Mouse (Mus musculus) kidney, adult 11 months (tissue): ENCODE measurements around the gene Fam187a.

ENCODE experiments used
- DNase-seq: peaks from one replicate; pipeline ENCODE4 v3.0.0; 2022

Fam187a gene

DNA sequence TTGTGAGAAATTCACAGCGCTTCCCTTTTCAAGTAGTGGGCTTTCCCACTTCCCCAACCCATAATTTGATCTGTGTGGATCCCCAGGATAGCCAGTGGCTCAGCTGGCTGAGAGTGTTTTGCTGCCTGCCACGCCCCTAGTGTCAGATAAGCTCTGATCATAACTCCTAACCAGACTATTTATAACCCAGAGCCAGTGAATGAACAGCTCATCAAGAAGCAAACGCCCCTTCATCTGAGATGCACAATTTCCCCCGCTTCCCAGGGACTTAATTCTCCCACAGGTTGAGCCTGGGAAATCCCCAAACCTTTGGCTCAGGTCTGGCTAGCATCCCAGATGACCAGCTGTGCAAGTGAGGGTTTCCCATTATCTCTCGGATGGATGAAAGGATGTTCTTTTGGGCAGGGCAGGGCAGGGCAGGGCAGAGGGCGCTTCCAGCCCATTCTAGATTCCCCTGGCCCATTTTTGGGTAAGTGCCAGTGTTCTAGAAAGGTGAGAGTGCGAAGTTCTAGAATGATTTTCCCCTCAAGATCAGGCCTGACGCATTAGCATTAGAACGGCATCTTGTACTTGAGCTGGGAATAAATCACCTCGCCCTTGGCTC, at the start of gene Fam187a:
Gene Fam187a (plus strand): TSS at position 554 of the 604 bp plus-strand sequence.
- DNase-seq, result no peak

GRCm38 (mm10) chr11:102835549-102835948, 49.4 kb upstream of the Fam187a start, which contains the start of gene Higd1b:
Gene Higd1b (plus strand): TSS chr11:102835849.
- no peak for DNase-seq

- DNase-seq, result no peak
Observed at GRCm38 (mm10) chr11:102836146-102836545, 48.8 kb upstream of the Fam187a start.

GRCm38 (mm10) chr11:102837385-102837784, 47.6 kb upstream of the Fam187a start:
- no peak for DNase-seq

GRCm38 (mm10) chr11:102838126-102838525, 46.8 kb upstream of the Fam187a start:
- DNase-seq, result peak; percentile 18

DNA sequence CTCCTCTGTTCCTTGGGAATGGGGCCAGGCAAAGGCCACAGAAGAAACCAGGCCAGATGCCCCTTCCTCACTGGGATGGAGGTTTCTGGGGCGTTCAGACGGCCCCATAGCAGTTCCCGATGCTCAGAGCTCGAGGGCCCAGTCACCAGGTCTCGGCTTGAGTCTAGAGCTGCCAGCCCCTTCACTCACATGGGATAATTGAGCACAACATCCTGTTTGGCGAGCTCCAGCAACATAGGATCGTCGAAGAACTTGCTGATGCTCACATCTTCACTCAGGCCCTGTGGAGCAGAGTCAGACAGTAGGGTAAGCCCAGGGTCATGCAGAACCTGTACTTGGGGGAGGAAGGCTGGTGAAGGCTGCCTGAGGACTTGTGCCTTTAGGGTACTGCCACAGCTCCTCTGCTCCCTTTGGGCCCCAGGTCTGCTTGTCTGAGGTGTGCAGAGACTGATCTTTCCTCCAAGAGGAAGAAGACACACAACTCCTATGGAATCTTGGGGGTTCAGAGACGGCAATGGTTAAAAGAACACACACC, 46.3 kb upstream of the Fam187a start:
- DNase-seq, result no peak

DNA sequence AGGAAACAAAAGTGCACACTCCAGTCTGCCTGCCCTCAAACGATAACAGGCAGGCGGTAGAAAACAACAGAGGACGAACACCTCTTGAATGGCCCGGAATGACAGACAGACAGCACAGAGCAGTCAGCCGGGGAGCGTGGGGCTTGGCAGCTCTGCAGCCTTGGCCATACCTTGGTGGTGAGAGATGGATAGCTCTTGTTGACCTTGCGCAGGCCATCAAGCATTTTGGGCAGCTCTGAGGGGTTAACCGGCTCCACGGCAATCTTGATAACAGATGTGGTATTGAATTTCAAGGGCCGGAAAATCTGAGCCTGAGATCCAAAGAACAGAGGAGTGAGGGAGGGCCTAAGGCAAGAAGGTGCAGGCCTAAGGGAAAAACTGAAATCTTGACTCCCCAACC, 39.0 kb upstream of the Fam187a start:
- no peak for DNase-seq

DNA sequence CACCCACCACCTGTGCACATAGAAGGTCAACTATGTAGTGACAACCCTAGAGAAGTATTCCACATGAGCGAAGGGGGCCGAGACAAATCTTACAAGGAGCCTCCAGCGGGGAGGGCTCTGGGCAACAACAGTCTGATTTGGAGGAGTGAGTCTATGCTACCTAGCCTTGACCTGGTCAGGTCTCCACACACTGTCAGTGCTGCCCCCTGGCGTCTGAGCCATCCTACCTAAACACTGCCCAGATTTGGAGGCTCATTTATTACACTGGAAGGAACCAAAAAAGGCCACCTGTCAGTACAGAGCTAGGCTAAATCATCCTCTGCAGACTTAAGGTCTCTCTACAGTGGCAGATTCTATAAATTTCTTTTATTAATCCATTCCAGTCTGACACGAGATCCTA, 33.1 kb upstream of the Fam187a start:
- peak; percentile 38 for DNase-seq

DNA sequence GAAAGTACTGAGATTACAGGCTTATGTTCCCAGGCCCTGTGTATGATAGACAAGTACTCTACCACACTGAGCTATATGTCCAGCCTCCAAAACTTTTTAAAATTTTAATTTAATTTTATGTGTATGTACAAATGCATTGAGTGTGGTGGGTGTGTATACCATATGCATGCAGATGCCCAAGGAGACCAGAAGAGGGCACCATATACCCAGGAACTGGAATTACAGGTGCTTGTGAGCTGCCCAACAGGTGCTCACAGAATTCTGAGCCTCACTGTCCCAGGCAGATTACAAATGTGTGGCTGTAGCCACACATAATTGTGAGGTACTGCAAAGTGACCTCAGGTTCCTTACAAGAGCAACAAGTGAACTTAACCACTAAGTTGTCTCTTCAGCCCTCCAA, 31.2 kb upstream of the Fam187a start:
- no peak for DNase-seq

- no peak for DNase-seq
Observed at GRCm38 (mm10) chr11:102855941-102856340, 29.0 kb upstream of the Fam187a start.

DNA sequence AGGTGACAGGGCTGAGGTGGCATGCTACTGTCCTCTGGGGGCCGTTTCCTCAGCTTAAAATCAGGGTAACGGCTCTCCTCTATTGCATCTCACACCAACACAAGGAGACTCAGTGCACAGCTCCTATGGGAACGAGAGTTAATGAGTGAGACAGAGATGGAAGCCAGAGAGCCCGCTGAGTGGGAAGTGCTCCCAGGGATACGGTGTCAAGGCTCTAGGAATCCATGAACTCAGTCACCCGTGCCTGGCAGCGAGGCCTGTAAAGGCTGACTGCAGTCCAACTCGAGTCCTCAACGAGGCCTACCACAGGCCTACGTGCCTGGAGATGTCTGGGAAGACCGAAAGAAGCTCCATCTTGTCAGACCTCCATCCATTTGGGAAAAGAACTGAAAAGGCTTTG, 26.0 kb upstream of the Fam187a start:
- DNase-seq, result no peak

DNA sequence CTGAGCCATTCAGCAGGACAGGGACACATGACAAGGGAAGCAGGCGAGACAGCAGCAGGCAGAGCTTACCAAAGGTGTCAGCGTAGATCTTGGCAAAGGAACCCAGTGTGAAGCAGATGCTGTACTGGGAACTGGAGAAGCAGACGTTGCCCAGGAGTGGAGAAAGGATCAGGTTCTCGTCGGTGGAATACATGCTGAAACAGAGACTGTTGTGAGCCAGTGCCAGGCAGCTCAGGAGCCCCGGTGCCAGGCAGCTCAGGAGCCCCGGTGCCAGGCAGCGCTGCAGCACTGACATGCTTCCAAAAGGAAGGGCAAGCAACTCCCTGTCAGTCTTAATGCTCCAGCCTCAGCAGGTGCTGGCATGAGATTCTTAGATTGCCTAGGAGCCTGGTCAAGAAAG, 25.0 kb upstream of the Fam187a start:
- DNase-seq, result no peak

DNA sequence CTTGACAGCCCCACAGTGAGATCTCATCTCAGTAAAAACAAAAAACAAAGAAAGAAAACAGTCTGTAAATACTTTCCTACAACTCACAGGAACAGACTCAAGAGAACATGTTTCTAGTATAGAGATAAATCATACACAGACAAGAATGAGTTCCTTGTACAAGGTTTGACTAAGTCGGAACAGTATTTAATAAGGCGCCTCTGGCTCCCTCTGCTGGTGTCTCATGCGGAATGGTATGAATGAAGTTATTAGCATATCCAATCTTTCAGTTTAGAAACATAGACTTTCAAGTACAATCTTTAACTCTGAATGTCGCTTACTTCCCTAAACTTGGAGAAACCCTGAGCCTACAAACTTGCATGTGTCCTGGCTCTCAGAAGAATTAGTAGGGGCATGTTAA, 20.7 kb upstream of the Fam187a start:
- peak; percentile 28 for DNase-seq

DNA sequence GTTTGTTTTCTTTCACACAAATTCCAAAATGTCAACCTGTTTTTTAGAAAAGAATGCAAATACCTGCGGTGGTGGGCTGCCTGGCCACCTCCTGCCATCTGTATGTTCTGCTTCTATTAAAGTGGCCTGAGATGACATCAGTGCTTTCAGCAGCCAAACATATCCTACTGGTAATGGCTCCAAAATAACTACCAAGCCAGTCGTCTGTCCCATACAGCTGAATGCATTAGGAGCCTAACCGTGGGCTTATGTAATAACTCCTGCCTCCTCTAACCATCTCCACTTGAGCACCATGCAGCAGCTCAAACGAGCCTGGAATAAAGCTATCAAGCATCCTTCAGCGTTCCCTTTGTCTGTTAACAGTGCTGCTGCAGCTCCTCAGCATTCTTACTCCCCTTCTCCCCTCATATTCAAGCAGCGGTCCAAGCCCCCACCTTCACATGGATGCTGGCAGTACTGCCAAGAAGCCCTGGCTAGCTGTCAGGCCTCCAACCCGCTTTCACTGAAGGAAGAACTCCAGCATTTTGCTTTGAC, 10.1 kb upstream of the Fam187a start:
- no peak for DNase-seq

- no peak for DNase-seq
Observed at GRCm38 (mm10) chr11:102879558-102879957, 5.4 kb upstream of the Fam187a start.

DNA sequence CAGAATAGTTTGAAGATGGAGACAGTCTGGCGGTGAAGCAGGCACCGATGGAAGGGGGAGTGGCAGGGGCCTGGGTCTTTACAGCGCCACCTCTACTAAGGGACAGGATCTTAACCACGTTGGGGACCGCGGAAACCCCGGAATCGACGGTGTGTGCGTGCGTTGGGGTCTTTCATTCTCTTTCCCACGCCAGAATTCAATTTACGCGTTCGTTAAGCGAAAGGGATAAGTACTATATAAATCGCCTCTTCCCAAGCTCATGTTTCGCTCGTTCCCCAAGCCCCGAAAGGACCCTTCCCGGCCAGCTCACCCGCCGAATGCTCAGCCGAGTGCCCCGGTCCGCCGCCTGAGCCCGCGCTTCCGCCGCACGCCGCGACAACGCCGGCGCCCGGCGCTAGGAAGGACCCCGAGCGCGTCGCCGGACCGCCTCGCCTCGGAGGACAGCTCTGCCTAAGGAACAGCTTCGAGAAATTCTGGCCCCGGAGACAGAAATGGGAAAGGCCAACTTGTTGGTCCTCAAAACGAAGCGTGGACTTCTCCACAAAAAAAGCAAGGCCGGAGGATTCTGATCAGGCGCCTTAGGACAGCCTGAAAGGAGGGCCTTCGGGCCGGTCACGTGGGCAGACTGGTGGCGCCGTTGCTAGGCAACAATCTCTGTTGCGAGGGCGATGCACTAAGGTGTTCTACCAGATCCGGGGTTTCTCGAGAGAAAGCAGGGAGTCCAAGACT, 4.2 kb upstream of the Fam187a start, which contains the start of the genes Eftud2 and Ccdc103:
Gene Eftud2 (minus strand): TSS at position 401 of the 729 bp plus-strand sequence.
Gene Ccdc103 (plus strand): TSS at position 620 of the 729 bp plus-strand sequence.
- DNase-seq, result peak; percentile 91

DNA sequence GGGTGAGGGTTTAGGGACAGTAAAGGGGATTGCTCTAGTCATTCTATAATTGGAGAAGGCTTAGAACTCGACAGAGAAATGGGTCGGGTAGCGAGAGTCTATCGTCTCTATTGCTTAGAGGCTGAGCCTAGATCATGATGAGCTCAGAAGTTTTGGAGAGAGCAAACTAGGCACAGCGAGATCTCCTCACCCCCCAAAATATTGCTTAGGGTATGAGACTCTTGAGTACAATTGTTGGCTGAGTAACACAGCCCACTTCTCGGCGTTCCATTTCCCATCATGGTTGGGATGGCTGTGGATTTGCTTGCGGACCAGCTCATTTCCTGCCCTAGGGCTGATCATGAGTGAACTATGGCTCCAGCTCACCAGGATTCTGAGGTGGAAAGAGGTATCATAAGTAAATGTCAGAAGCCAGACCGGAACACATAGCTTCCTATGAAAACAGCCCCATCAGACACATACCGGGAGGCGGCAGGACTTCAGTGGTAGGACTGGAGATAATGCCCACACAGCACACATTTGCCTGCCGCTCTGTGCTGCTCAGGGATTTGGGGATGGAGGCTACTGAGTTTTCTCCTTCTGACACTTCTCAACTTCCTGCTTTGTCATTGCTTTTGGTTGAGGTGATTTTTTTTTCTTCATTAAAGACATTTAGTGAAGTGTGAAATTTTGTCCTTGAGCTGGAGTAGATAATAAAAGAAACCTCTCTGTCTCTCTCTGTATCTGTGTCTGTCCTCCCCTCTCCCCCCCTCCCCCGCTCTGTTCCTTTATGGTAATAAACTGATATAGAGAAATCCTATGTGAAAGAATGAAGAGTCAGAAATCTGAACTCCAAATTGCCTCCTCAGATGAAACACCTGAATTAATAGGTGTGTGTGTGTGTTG, 3.4 kb upstream of the Fam187a start:
- peak; percentile 5 for DNase-seq

GRCm38 (mm10) chr11:102887433-102887832, 2.5 kb downstream of the Fam187a start:
- DNase-seq, result no peak

- no peak for DNase-seq
Observed at GRCm38 (mm10) chr11:102888135-102888534, 3.2 kb downstream of the Fam187a start.

DNA sequence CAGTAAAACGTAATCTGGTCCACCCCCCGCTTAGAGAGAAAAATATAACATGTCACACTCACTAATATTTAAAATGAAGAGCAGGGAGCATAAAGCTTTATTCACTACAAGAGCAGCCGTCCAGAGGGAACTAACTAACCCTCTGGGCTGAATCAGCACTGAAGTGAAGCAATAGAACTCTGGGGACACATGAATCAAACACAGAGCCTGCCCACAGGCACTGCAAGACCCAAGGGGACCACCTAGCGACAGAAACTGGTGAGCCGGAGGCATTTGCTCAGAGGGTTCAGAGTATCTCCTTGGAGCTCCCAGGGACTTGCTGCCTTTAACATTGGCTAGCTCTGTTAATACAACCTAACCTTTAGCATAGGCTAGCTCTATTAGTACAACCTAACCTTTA, 5.1 kb downstream of the Fam187a start:
- DNase-seq, result no peak

GRCm38 (mm10) chr11:102893015-102893651, 8.2 kb downstream of the Fam187a start:
- DNase-seq, result peak; percentile 83

GRCm38 (mm10) chr11:102894716-102895115, 9.7 kb downstream of the Fam187a start:
- DNase-seq, result no peak
